8 mouse cellular contexts compared by ENCODE assay signal in the genomic region with DNA sequence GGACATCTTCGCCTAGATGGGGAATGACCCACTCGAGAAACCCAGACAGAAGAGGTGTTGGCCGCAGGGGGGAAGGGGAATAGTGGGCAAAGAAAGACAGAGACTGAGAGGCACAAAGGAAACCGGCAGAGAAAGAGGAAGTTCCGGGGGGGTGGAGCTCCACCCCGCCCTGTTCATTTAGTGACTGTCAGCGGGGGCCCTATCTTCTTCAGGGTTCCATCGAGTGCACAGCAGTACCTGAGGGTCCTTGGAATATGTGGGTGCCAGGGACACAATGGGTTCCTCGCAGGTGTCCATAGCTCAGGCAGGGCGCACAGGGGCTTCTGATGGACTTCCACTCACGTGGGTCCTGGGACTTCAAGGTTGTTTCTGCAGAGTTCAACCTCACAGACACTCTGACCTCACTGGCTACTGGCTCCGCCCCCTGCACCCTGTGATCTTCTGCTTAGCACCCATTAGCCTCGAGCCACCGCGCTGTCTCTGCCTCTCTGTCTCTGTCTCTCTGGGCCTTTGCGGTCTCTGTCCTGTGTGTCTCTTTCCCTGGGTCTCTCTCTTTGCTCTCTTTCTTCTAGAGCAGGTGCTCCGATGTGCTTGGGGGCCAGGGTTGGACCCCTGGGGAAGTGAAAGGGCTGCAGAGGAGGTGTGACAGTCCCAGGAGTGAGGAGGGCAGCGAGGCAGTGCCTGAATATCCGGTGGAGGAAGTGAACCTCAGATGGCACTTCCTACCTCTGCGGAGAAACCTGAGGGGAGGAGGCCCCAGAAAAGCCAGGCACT. TPM values are rescaled to one million over a fixed set of nuclear protein-coding genes. Genes with fewer than 3 reads are reported as not detected.
DNase-seq lines count a peak whose midpoint lies in the region; TF ChIP-seq lines count a peak whose summit lies in the region.

TSS of gene Cd37 (minus strand) at position 393 of the 774 bp plus-strand sequence.

- H3K9ac ChIP-seq in ES-Bruce4 (ENCODE audit: low read depth, poor library complexity, severe bottlenecking): peak within 1 kb of the TSS; percentile 19; the same call in 1 of the 2 replicates
- H3K9ac ChIP-seq in liver, adult 2 months (ENCODE audit: low read depth, low read length): 0 out of 2 replicates have a peak within 1 kb of the TSS, but pooled peaks have one; percentile 43

- H3K27me3 ChIP-seq in ES-Bruce4 (ENCODE audit: control insufficient read depth, insufficient read depth, low read length, poor library complexity, severe bottlenecking): no peaks in the 10 kb centered on the region
- H3K27me3 ChIP-seq in liver, adult 2 months (ENCODE audit: control insufficient read depth, insufficient read depth, low read length): peaks cover 4% of the 10 kb centered on the region; the same call in 1 of the 2 replicates
- H3K27me3 ChIP-seq in hindbrain, embryonic 10.5 days (ENCODE audit: insufficient read depth, poor library complexity, severe bottlenecking): peaks cover 74% of the 10 kb centered on the region

- H3K27ac ChIP-seq in ES-Bruce4 (ENCODE audit: insufficient read depth, low read length): no peak within 1 kb of the TSS
- H3K27ac ChIP-seq in bone marrow macrophage, adult 2 months (ENCODE audit: insufficient read depth, low read depth, low read length): peak within 1 kb of the TSS; percentile 94
- 0 out of 2 replicates have a peak within 1 kb of the TSS, but pooled peaks have one; percentile 12 for H3K27ac ChIP-seq in liver, adult 2 months (replicated peaks; ENCODE audit: insufficient read depth, low read depth, low read length)
- no peak within 1 kb of the TSS for H3K27ac ChIP-seq in hindbrain, embryonic 10.5 days

- TF ChIP-seq EP300 in ES-Bruce4 (IDR thresholded peaks at IDR 0.05; ENCODE audit: insufficient read depth, low read depth, low read length): 0 out of 2 replicates have a peak, but pooled peaks have one; percentile 18

- peaks cover 2% of the 10 kb centered on the region for H3K4me1 ChIP-seq in ES-Bruce4 (ENCODE audit: control insufficient read depth, insufficient read depth, low read length)
- H3K4me1 ChIP-seq in bone marrow macrophage, adult 2 months (ENCODE audit: control insufficient read depth, insufficient read depth, low read length): peaks cover 17% of the 10 kb centered on the region
- H3K4me1 ChIP-seq in liver, adult 2 months (ENCODE audit: control insufficient read depth, insufficient read depth, low read length): peaks cover 4% of the 10 kb centered on the region; the same call in 1 of the 2 replicates
- H3K4me1 ChIP-seq in hindbrain, embryonic 10.5 days (replicated peaks): peaks cover 37% of the 10 kb centered on the region

- TF ChIP-seq CTCF in ES-Bruce4 (IDR thresholded peaks at IDR 0.05; ENCODE audit: low read depth, low read length): no peak
- TF ChIP-seq CTCF in bone marrow macrophage, adult 2 months (IDR thresholded peaks at IDR 0.05; ENCODE audit: low read depth, low read length): no peak
- no peak for TF ChIP-seq CTCF in liver, adult 2 months (IDR thresholded peaks at IDR 0.05; ENCODE audit: low read depth, low read length)

- WGBS in liver, adult 2 months: 44% methylated on average over 20 of the region's 20 CpGs
- 38% methylated on average over 20 of the region's 20 CpGs for WGBS in hindbrain, embryonic 10.5 days

- no peaks in the 10 kb centered on the region for H3K79me2 ChIP-seq in liver, adult 2 months (ENCODE audit: control insufficient read depth, insufficient read depth, low read length)

- H3K9me3 ChIP-seq in ES-Bruce4 (replicated peaks; ENCODE audit: control insufficient read depth, insufficient read depth, low read length, poor library complexity, severe bottlenecking): no peaks in the 10 kb centered on the region
- H3K9me3 ChIP-seq in hindbrain, embryonic 10.5 days: no peaks in the 10 kb centered on the region

- DNase-seq in liver, adult 2 months (ENCODE audit: extremely low read depth, low read depth, low spot score): no peak
- peak; percentile 75 to 80 for DNase-seq in spleen, adult 18-20 months
- no peak for DNase-seq in left cerebral cortex, postnatal 4 days
- no peak for DNase-seq in hindbrain, embryonic 10.5 days (ENCODE audit: low spot score)
- DNase-seq in layer of hippocampus, adult 9-11 months: no peak
- no peak for DNase-seq in Muller cell, postnatal 12 days (ENCODE audit: inconsistent ontology term)

- intact Hi-C loops in left cerebral cortex, postnatal 4 days (cut with DNase I): no loop called here

- peak within 1 kb of the TSS; percentile 46 for H3K4me3 ChIP-seq in ES-Bruce4 (ENCODE audit: low read depth, low read length)
- peak within 1 kb of the TSS; percentile 76 for H3K4me3 ChIP-seq in bone marrow macrophage, adult 2 months (ENCODE audit: insufficient read depth, low read length)
- no peak within 1 kb of the TSS; the same call in none of the 2 replicates for H3K4me3 ChIP-seq in liver, adult 2 months (ENCODE audit: insufficient read depth, low read depth, low read length)
- no peak within 1 kb of the TSS for H3K4me3 ChIP-seq in hindbrain, embryonic 10.5 days

- TF ChIP-seq POLR2A in ES-Bruce4 (IDR thresholded peaks at IDR 0.05; ENCODE audit: insufficient read depth, low read length): no peak
- TF ChIP-seq POLR2A in bone marrow macrophage, adult 2 months (IDR thresholded peaks at IDR 0.05; ENCODE audit: borderline replicate concordance, low read depth, low read length): no peak
- no peak for TF ChIP-seq POLR2A in liver, adult 2 months (IDR thresholded peaks at IDR 0.05; ENCODE audit: extremely low read depth, insufficient read depth, low read length)

- no peaks in the 10 kb centered on the region for H3K36me3 ChIP-seq in ES-Bruce4 (ENCODE audit: control insufficient read depth, insufficient read depth, low read length, poor library complexity, severe bottlenecking)
- H3K36me3 ChIP-seq in liver, adult 2 months (ENCODE audit: control insufficient read depth, insufficient read depth, low read length): no peaks in the 10 kb centered on the region
- H3K36me3 ChIP-seq in hindbrain, embryonic 10.5 days: peaks cover 5% of the 10 kb centered on the region

RNA-seq across cellular contexts. Expression of gene Cd37, which starts in this region (rescaled TPM):
- 2.2 and 3.4 TPM in 2 replicates for polyA plus RNA-seq in ES-Bruce4 (2011; ENCODE audit: insufficient read depth, insufficient read length, low read depth, missing spikeins)
- 238 and 243 TPM in 2 replicates for polyA plus RNA-seq in bone marrow macrophage, adult 2 months (2012; ENCODE audit: insufficient read depth, insufficient read length, missing spikeins)
- 1.4 and 1.5 TPM in 2 replicates for total RNA-seq in liver, adult 2 months (2014; rRNA removed)
- polyA plus RNA-seq in liver, adult 2 months (2012; rRNA removed): 4.5 and 11.5 TPM in 2 replicates
- total RNA-seq in left cerebral cortex, postnatal 4 days (2021): 1 to 10 TPM; 2.5 to 2.6 TPM
- 1.0 and 1.1 TPM in 2 replicates for polyA plus RNA-seq in hindbrain, embryonic 10.5 days (2016; fragmentation: Nextera tagmentation; extraction: Ambion mirVana)

Comparison
In these comparisons a context has a peak if more than half of its experiments do, and no peak if none do; other contexts are left out.
1. RNA of gene Cd37 (polyA plus RNA-seq): 238 to 243 TPM in bone marrow macrophage, adult 2 months; 4.5 to 11.5 TPM in liver, adult 2 months, 2.2 to 3.4 TPM in ES-Bruce4 and 1.0 to 1.1 TPM in hindbrain, embryonic 10.5 days; every median in the first group is over 10 times any median in the second.
2. H3K27ac ChIP-seq: peak in bone marrow macrophage, adult 2 months (single experiment) and liver, adult 2 months (single experiment); none in ES-Bruce4 (single experiment) and hindbrain, embryonic 10.5 days (single experiment).
3. H3K4me3 ChIP-seq: peak in ES-Bruce4 (single experiment) and bone marrow macrophage, adult 2 months (single experiment); none in liver, adult 2 months (single experiment) and hindbrain, embryonic 10.5 days (single experiment).
4. DNase-seq: peak in spleen, adult 18-20 months (2 of 2); none in liver, adult 2 months (single experiment), left cerebral cortex, postnatal 4 days (single experiment), hindbrain, embryonic 10.5 days (single experiment), layer of hippocampus, adult 9-11 months (single experiment) and Muller cell, postnatal 12 days (single experiment).